Mouse (Mus musculus): ENCODE data around the gene Cept1. TPM values are rescaled to one million over a fixed set of nuclear protein-coding genes. Genes with fewer than 3 reads are reported as not detected.

Gene Cept1
- 3.3 and 5.2 TPM in 2 replicates for polyA plus RNA-seq (2012; rRNA removed)

GRCm38 (mm10) chr3:106547171-106547923 is at the start of gene Cept1, which contains the start of gene Dram2:
Gene Cept1, minus strand, starts transcription at chr3:106547802.
Gene Dram2, plus strand, starts transcription at chr3:106547798.

GRCm38 (mm10) chr3:106482281-106483081 is 65.1 kb downstream of the Cept1 start, which contains the start of gene Dennd2d:
Gene Dennd2d, plus strand, starts transcription at chr3:106482405.

Other genes with a start within 250 kb of the Cept1 start
- not detected in 2 replicates for gene Chil6, start 141.6 kb downstream of the Cept1 start, polyA plus RNA-seq (2012; rRNA removed)
- gene Dennd2d, start 65.4 kb downstream of the Cept1 start, polyA plus RNA-seq (2012; rRNA removed) = 4.8 and 4.9 TPM in 2 replicates
- 4.1 and 5.9 TPM in 2 replicates for gene Dram2, start within 50 bp of the Cept1 start, polyA plus RNA-seq (2012; rRNA removed)
- gene Lrif1, start 137.2 kb upstream of the Cept1 start, polyA plus RNA-seq (2012; rRNA removed) = 0.09 and 0.23 TPM in 2 replicates
- gene Cd53, start 242.3 kb upstream of the Cept1 start, polyA plus RNA-seq (2012; rRNA removed) = 0.34 and 0.43 TPM in 2 replicates

All from stomach, adult 2 months (tissue).